Mouse (Mus musculus): ENCODE results near the gene Btbd9.

GRCm38 (mm10) chr17:30523783-30524182, 52.5 kb downstream of the Btbd9 start:
- TF ChIP-seq CTCF (IDR thresholded peaks at IDR 0.05; ENCODE audit: control insufficient read depth, insufficient read depth, low read length) (no peak), POLR2A (IDR thresholded peaks at IDR 0.05; ENCODE audit: borderline replicate concordance, control insufficient read depth, low read depth, low read length) (no peak)
